Mouse (Mus musculus) midbrain, embryonic 12.5 days (tissue): ENCODE data around the gene Vmn1r3. TPM values are rescaled to one million over a fixed set of nuclear protein-coding genes. Genes with fewer than 3 reads are reported as not detected.
"Not testable (repeated sequence)": the region's sequence is repeated elsewhere in the genome, so short reads cannot be mapped to it uniquely, and the experiment has no call there.

Source experiments
- ATAC-seq: fragments of 200-750 bp; cut with Nextera tagmentation; 2 replicates; pipeline ENCODE4 v1.8.0; 2017; ENCODE audit warnings: low read depth, moderate TSS enrichment, moderate library complexity; ENCODE audit not compliant: low FRiP score
- H3K27ac ChIP-seq: fragments of 300-500 bp; sonication (generic); replicated peaks from 2 replicates; pipeline ENCODE4 v1.5.1; 2016; ENCODE audit warnings: mild to moderate bottlenecking
- H3K27me3 ChIP-seq: fragments of 300-500 bp; sonication (generic); 2 replicates; pipeline ENCODE4 v1.6.1; 2016; ENCODE audit warnings: mild to moderate bottlenecking
- H3K36me3 ChIP-seq: fragments of 300-500 bp; sonication (generic); 2 replicates; pipeline ENCODE4 v1.6.1; 2016
- H3K4me1 ChIP-seq: fragments of 300-500 bp; sonication (generic); 2 replicates; pipeline ENCODE4 v1.6.1; 2016
- H3K4me2 ChIP-seq: fragments of 300-500 bp; sonication (generic); replicated peaks from 2 replicates; pipeline ENCODE4 v1.6.1; 2016; ENCODE audit warnings: mild to moderate bottlenecking, moderate library complexity
- H3K4me3 ChIP-seq: fragments of 300-500 bp; sonication (generic); 2 replicates; pipeline ENCODE4 v1.5.1; 2016; ENCODE audit warnings: mild to moderate bottlenecking
- H3K9ac ChIP-seq: fragments of 300-500 bp; sonication (generic); replicated peaks from 2 replicates; pipeline ENCODE4 v1.6.1; 2016; ENCODE audit warnings: mild to moderate bottlenecking, moderate library complexity
- H3K9me3 ChIP-seq: fragments of 300-500 bp; sonication (generic); 2 replicates; pipeline ENCODE4 v1.6.1; 2016; ENCODE audit warnings: mild to moderate bottlenecking
- WGBS: fragments of 180-500 bp; shearing (Covaris S2); methylation state at CpG from one replicate; pipeline ENCODE4 v1.1.7; 2016; 5-methylcytosine and 5-hydroxymethylcytosine counted together
- polyA plus RNA-seq: library from polyadenylated mRNA; unstranded; fragments of >200 nt; fragmentation: Nextera tagmentation; extraction: Ambion mirVana; gene quantifications from 2 replicates; pipeline ENCODE4 v1.2.1, GENCODE M21; 2016

Gene Vmn1r3
- not detected in 2 replicates for polyA plus RNA-seq

DNA sequence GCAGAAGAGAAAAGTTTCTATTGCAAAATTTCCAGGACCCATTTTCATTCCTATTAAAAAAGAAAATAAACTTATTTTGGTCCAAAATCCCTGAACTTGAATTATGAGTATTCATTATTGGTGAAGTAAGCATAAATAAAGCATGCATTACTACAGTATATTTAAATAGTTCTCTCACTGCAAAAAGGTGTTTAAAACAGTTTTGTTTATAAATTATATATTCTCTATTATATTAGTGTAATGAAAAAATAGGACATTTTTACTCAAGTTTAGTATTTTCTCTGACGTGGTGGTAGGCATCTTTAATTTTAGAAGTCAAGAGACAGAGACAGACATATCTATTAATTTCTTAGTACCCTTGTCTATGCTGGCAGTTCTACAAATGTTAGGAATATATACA is at the start of gene Vmn1r3:
Gene Vmn1r3, minus strand, starts transcription at position 101 of the 400 bp plus-strand sequence.
- H3K36me3 ChIP-seq, ATAC-seq, H3K4me3 ChIP-seq, H3K4me2 ChIP-seq, H3K9ac ChIP-seq, H3K4me1 ChIP-seq, H3K27ac ChIP-seq, H3K27me3 ChIP-seq: not testable (repeated sequence)
- H3K9me3 ChIP-seq: peaks cover 16% of the 10 kb centered on the region
- WGBS: 78% methylated on average over 1 of the region's 1 CpGs

DNA sequence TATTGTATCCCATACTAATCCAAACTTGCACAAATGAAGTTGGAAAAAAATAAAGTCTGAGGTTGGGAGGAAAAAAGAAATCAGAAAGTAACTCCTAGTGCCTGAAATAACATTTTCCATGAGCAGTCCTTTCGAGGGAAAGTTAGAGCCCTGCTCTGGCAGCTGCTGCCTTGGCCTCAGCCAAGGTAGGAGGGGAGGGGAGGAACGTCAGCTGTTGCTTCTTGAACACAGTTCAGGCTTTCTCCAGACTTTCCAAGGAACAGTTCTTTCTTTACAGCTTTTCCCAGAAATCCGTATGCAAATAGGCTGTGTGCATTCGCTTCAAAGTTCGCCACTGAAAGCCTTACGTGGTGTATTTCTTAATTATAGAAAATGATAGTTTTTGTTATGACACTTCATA is 46.9 kb upstream of the Vmn1r3 start:
- Histone ChIP-seq H3K27me3 (0 out of 2 replicates have a peak, but pooled peaks cover 7% of the 10 kb centered on the region), H3K9me3 (peaks cover 31% of the 10 kb centered on the region), H3K4me3 (no peak overlapping the region), H3K4me2 (no peak overlapping the region), H3K36me3 (no peaks in the 10 kb centered on the region), H3K27ac (no peak overlapping the region), H3K4me1 (no peaks in the 10 kb centered on the region), H3K9ac (no peak overlapping the region)
- 70% methylated on average over 6 of the region's 6 CpGs for WGBS
- ATAC-seq: no peak

DNA sequence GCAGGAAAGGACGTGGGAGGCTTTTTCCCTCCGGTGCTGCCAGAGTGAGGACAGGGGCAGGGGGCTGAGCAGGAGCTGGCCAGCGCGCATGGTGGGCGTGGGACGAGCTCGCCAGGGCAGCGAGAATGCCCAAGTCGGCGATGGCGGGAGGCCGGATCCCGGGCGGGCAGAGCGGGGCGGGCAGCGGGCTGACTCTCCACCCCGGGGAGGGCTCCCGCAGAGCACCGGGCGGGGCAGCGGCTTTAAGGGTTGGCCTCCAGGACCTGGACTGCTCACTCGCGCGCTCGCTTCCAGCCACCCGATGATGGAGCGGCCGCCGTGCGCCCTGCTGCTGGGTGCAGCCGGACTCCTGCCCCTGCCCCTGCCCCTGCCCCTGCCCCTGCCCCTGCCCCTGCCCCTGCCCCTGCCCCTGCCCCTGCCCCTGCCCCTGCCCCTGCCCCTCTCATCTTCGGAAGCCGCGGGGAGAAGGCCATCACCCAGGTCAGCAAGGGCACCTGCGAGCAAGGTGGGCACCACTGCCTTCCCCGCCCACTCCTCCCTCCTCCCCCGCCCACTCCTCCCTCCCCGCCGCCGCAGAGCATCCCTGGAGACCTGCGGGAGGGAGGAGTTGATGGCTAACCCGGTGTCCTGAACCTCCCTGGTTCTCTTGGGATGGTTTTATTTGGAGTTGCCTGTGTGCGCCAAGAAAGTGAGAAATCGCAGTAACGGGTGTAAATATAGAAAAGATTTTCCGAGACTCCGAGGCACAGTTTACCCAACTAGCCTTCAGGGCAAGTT is 45.9 kb upstream of the Vmn1r3 start:
- no peaks in the 10 kb centered on the region for H3K36me3 ChIP-seq
- 6% methylated on average over 41 of the region's 48 CpGs for WGBS
- H3K4me1 ChIP-seq: no peaks in the 10 kb centered on the region
- H3K9ac ChIP-seq: no peak overlapping the region
- H3K27me3 ChIP-seq: 0 out of 2 replicates have a peak, but pooled peaks cover 7% of the 10 kb centered on the region
- peaks cover 30% of the 10 kb centered on the region for H3K9me3 ChIP-seq
- peak overlapping the region; percentile 33 for H3K4me3 ChIP-seq
- H3K27ac ChIP-seq: no peak overlapping the region
- 0 out of 2 replicates have a peak, but pooled peaks have one; percentile 16 for ATAC-seq
- H3K4me2 ChIP-seq: peak overlapping the region; percentile 56

DNA sequence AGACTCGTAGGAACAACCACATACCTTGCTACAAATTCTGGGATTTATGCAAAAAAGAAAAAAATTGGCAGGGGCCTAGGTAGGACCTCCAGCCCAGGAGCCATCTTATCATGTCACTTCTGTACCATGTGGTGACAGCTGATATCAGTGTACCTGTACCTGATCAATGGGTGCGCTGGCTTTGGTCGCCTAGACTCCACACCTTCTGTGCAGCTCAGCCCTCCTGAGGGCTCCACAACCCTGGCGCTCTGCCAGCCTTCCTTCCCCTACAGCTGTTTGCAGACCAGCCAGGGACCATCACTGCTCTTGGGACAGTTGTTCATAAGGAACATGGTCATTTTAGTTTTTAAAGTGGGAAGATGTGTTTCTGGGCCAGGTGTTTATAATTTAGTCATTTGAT is 44.4 kb upstream of the Vmn1r3 start:
- H3K4me2 ChIP-seq: no peak overlapping the region
- no peaks in the 10 kb centered on the region for H3K36me3 ChIP-seq
- peak; percentile 17; the same call in 1 of the 2 replicates for ATAC-seq
- no peaks in the 10 kb centered on the region for H3K4me1 ChIP-seq
- H3K9me3 ChIP-seq: peaks cover 36% of the 10 kb centered on the region
- no peak overlapping the region for H3K27ac ChIP-seq
- 73% methylated on average over 4 of the region's 4 CpGs for WGBS
- H3K4me3 ChIP-seq: no peak overlapping the region
- no peak overlapping the region for H3K9ac ChIP-seq
- H3K27me3 ChIP-seq: 0 out of 2 replicates have a peak, but pooled peaks cover 7% of the 10 kb centered on the region

DNA sequence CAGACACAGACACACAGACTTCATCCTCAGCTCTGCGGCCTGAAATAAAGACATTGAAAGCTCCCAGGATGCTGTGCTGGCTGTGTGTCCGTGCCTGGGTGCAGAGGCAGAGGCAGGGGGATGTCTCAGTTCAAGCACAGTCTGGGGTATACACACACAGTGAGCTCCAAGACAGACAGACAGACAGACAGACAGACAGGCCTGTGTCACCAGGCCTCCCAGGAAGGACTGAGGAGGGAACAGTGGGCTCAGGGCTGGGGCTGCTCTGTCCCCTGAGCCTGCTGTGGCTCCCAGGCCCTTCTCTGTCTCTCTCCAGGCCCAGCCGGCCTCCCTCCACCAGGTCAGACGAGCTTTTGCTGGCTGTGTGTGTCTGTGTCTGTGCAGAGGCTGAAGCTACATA is 43.3 kb upstream of the Vmn1r3 start:
- 71% methylated on average over 4 of the region's 4 CpGs for WGBS
- no peaks in the 10 kb centered on the region for H3K36me3 ChIP-seq
- ATAC-seq: peak; percentile 33
- no peaks in the 10 kb centered on the region for H3K4me1 ChIP-seq
- H3K4me2 ChIP-seq: no peak overlapping the region
- peaks cover 36% of the 10 kb centered on the region for H3K9me3 ChIP-seq
- H3K9ac ChIP-seq: no peak overlapping the region
- 0 out of 2 replicates have a peak, but pooled peaks cover 7% of the 10 kb centered on the region for H3K27me3 ChIP-seq
- no peak overlapping the region for H3K4me3 ChIP-seq
- H3K27ac ChIP-seq: no peak overlapping the region

DNA sequence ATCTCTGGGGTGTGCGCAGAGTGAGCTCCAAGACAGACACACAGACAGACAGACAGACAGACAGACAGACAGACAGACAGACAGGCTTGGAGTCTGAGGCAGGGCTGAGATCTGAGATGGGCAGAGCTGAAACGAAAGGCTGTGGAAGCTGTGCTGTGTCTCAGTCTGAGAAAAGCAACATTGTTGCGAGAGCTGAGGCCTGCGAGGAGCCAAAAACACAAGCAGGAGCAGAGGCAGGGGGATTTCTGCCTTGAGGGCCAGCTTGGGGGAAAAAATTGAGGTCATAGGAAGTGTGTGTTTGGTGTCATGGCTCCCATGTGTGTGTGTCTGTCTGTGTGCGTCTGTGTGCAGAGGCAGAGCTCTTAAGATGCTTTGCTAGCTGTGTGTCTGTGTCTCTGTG is 42.6 kb upstream of the Vmn1r3 start:
- Histone ChIP-seq H3K27me3 (0 out of 2 replicates have a peak, but pooled peaks cover 7% of the 10 kb centered on the region), H3K4me3 (no peak overlapping the region), H3K4me2 (no peak overlapping the region), H3K4me1 (no peaks in the 10 kb centered on the region), H3K9ac (no peak overlapping the region), H3K9me3 (peaks cover 36% of the 10 kb centered on the region), H3K36me3 (no peaks in the 10 kb centered on the region), H3K27ac (no peak overlapping the region)
- 65% methylated on average over 5 of the region's 5 CpGs for WGBS
- ATAC-seq: no peak

DNA sequence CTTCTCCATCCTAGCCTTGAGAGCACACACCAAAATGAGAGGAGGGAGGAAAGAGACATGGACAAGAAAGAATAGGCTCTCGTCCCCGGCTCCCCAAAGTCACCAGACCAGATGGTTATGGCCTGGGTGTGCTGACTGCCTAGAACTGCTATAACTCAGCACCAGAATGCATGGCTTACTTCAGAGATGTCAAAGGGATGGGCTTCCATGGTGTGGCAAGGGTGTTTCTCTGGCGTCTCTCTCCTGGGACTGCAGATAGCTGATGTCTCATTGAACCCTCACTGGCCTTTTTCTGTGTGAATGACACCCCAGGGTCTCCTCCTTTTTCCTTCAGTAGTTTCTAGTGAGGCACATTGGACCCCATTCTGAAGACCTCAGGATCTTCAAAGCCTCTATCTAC is 41.3 kb upstream of the Vmn1r3 start:
- Histone ChIP-seq H3K4me2 (no peak overlapping the region), H3K4me3 (no peak overlapping the region), H3K9me3 (peaks cover 32% of the 10 kb centered on the region), H3K4me1 (no peaks in the 10 kb centered on the region), H3K27ac (no peak overlapping the region), H3K9ac (no peak overlapping the region), H3K27me3 (0 out of 2 replicates have a peak, but pooled peaks cover 7% of the 10 kb centered on the region), H3K36me3 (no peaks in the 10 kb centered on the region)
- no peak for ATAC-seq
- WGBS: 63% methylated on average over 3 of the region's 3 CpGs

DNA sequence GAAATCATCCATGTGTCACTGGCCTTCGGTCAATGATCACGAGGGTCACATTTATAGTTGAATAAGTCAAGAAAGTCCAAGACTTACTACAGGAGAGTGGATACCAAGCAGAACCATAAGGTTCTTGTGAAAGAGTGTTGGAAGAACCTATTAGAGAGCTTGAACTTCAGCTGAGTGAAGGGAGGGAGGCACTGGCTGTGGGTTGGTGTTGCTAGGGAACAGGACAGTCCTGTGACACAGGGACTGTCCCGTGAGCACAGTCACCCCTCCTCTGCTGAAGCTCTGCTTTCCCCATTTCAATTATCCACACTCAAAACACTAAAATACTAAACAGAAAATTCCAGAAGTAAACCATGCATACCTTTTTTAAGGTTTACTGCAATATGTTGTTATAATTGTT is 40.3 kb upstream of the Vmn1r3 start:
- not testable (repeated sequence) for H3K4me2 ChIP-seq, H3K4me3 ChIP-seq, H3K36me3 ChIP-seq, H3K27ac ChIP-seq, H3K27me3 ChIP-seq, H3K9ac ChIP-seq, H3K4me1 ChIP-seq
- peaks cover 32% of the 10 kb centered on the region for H3K9me3 ChIP-seq
- WGBS: 59% methylated on average over 3 of the region's 3 CpGs
- 0 out of 2 replicates have a peak, but pooled peaks have one; percentile 6 for ATAC-seq

DNA sequence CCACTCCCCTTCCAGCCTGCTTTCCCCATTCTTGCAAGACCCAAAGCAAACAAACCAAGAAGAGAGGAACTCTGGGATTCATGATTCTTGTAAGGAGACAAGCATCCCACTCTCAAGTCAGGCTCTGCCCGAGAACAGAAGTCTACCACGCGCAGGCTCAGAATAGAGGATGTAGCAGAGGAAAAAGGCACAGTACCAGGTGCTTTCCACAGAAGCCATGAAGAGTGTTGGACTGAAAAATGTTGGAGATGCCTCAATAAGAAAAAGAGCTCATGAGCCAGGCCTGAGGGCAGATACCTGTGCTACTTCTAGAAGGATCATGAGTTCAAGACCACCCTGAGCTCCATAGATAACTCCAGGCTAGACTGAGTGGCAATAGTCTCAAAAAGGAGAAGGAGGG is 39.7 kb upstream of the Vmn1r3 start:
- not testable (repeated sequence) for H3K4me2 ChIP-seq, H3K36me3 ChIP-seq, H3K4me3 ChIP-seq, H3K4me1 ChIP-seq, H3K27me3 ChIP-seq, ATAC-seq, H3K27ac ChIP-seq, H3K9ac ChIP-seq
- WGBS: 52% methylated on average over 3 of the region's 3 CpGs
- peaks cover 31% of the 10 kb centered on the region for H3K9me3 ChIP-seq

DNA sequence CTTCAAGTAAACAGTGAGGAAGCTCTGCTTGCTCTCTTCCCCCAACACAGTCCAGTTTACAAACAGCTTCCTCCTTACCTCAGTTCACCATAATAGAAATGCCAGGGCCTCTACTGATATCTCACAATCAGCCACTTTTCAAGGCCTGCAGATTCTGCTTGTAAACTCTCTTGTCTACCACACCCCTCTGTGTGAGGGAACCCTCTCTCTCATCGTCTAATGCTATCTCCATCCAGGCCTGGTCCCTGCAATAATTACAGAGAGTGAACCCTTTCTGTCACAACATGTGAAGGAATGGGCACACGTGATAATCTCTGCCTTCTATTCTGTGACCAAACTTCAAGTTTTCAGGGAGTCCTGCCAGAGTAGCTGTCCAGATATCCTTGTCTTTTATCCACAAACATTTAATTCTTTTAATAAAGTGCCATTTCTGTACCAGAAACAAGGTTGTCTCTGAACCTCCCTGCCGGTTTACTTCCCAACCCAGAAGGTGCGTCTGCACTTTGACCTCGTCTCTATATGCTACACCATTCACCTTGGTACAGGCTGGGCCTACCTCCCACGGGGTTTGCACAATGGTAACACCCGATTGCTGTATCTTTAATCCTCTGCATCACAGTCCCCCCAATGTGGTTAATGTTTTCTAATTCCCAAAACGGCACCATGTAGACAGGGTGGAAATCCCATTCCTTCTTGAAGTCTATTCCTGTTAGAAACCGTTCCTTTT is 38.5 kb upstream of the Vmn1r3 start:
- not testable (repeated sequence) for H3K36me3 ChIP-seq, H3K27ac ChIP-seq, H3K4me1 ChIP-seq, H3K4me2 ChIP-seq, H3K27me3 ChIP-seq, ATAC-seq, H3K4me3 ChIP-seq, H3K9ac ChIP-seq
- WGBS: 68% methylated on average over 6 of the region's 9 CpGs
- H3K9me3 ChIP-seq: peaks cover 22% of the 10 kb centered on the region

DNA sequence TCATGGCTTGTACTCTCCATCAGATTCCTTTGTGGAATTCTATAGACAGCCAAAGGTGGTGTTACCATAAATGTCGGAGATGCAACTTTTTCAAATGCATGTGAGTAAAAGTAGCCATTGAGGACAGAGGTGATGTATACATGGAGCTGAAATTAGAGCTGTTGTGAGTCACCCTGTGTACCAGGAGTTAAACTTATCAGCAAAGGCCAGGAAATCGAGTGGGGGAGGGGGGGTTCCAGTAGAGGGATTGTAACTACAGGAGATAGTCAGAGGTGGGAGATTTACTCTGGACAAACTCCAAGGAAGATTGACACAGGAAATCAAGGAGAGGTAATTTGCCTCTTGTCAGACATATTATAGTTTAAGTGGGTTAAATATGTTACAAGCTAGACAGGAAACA is 31.2 kb upstream of the Vmn1r3 start:
- H3K4me2 ChIP-seq, H3K27me3 ChIP-seq, H3K4me1 ChIP-seq, H3K27ac ChIP-seq, H3K4me3 ChIP-seq, H3K36me3 ChIP-seq, ATAC-seq, H3K9ac ChIP-seq, H3K9me3 ChIP-seq: not testable (repeated sequence)
- 77% methylated on average over 2 of the region's 2 CpGs for WGBS

DNA sequence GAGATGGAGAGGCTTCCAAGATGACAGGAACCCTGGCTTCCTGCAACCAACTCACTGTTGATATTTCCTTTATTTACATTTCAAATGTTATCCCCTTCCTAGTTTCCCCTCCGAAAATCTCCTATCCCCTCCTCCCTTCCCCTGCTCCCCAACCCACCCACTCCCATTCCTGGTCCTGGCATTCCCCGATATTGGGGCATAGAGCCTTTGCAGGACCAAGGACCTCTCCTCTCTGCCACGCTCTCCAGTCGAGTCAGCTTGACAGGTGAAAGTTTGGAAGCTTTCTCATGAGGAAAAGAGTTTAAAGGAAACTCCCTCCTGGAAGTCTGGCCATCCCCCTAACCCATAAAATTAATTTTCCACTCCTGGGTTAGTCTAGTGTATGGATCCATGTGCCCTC is 28.2 kb upstream of the Vmn1r3 start:
- not testable (repeated sequence) for H3K4me2 ChIP-seq, H3K4me3 ChIP-seq, H3K27ac ChIP-seq, H3K27me3 ChIP-seq, H3K36me3 ChIP-seq, H3K9me3 ChIP-seq, H3K4me1 ChIP-seq, H3K9ac ChIP-seq, ATAC-seq
- WGBS: 75% methylated on average over 4 of the region's 4 CpGs
